Mouse (Mus musculus) erythroblast, embryonic 14.5 days (primary cell): ENCODE measurements around the gene Insl5.

Experiments
- GATA1 ChIP-seq: IDR thresholded peaks from 2 replicates; pipeline ENCODE4 v1.6.1; 2012; ENCODE audit warnings: low read length, inconsistent platforms, mixed read lengths
- TAL1 ChIP-seq: IDR thresholded peaks from 3 replicates; pipeline ENCODE4 v1.6.1; 2012; ENCODE audit warnings: low read length, inconsistent platforms, mixed read lengths

DNA sequence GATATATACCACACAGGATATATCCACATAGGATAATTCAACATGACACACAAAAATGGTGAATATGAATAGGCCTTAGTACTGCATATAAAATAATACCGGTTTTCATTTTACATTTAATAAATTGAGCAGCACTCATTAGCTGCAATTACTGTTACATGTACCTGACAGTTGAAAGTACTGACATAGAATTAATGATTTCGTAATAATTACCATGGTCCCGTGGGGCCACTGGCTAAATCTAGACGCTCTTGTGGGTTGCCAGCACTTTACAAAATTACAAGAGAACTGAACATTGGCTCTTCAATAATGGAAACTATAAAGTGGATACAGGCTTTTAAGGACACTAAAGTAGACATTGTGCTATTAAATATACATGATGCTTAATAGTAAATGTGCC is 22.0 kb downstream of the Insl5 start:
- TF ChIP-seq TAL1 = no peak
- TF ChIP-seq GATA1 = no peak
